Mouse (Mus musculus) gastrocnemius, postnatal 10 days (tissue): ENCODE data around the gene Gm19684. TPM values are rescaled to one million over a fixed set of nuclear protein-coding genes. Genes with fewer than 3 reads are reported as not detected.
"Not testable (repeated sequence)": the region's sequence is repeated elsewhere in the genome, so short reads cannot be mapped to it uniquely, and the experiment has no call there.

Experiments used
- DNase-seq: peaks from one replicate; pipeline ENCODE4 v3.0.0; 2021; ENCODE audit warnings: mixed read lengths
- total RNA-seq, 2 experiments: library from RNA; stranded (reverse); gene quantifications; 2 replicates each; pipeline ENCODE4 v1.2.3; 2021

Gm19684 gene
- total RNA-seq, 2 experiments from 2014 or later, result not detected

DNA sequence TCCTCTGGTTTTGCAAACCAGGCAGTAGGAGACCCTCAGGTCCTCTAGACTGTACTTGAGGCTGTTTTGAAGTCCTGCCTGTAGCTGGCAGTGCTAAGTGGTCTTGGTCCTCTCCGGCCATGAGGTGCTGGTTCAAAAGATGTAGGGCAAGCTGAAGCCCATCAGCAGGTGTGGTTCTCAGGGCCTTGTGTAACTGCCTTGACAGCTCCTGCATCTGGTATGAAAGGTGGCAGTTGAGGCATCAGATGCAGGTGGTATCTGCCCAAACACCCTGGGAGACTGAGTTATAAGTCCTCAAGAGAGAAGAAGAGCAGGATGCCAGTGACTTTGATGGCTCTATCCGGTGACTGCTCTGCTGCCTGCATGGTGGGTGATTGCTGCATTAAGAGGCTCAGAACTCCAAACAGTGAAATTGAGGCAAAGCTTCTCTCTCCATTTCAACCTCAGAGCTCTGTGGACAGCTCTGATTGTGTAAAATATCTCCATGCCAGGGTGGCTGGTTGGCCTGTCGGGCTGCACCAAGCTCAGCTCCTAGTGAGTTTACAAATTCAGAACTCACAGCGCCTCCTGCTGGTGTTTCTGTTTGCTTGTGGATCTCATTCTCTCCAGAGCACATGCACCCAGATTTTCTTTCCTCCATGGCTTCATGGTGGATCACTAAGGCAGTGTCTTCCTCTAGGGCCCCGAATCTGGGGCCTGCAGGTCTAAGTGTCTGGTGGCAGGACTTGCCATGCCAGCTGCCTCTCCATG, 10.2 kb downstream of the Gm19684 start:
- DNase-seq, result no peak

DNA sequence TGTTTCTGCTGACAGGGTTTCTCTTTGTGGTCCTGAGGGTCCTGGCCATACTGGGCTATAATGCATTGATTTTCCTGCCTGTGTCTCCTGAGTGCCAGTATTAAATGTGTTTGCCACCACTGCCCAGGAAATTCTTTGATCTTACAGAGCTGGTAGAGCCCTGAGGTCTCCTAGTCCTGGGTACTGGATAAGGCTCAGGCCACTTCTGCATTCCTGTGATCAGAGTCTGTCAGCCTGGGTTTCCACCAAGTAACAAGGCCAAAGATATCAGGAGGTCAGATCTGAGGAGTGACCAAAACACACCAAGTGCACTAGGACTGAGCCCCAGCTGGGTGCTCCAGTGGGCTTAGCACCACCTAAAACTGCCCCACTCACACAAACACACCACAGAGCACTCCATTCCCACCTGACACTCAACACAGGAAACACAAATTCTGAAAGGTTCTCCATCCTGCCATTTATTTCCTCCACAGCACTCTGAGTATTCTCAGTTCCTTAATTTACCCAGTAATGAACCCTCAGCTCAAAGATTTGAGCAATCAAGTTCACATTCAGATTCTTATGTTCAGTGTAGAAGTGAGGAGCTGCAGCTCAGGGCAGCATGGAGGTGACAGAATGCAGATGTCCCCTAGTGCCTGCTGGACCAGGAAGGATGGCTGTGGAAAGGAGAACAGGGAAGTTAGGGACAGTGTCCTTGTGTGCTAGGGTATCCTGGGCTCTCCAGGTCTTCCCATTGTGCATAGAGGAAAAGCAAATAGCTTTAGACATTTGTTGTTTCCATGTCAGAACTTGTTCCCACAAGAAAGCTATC, 14.1 kb downstream of the Gm19684 start:
- DNase-seq, result not testable (repeated sequence)

DNA sequence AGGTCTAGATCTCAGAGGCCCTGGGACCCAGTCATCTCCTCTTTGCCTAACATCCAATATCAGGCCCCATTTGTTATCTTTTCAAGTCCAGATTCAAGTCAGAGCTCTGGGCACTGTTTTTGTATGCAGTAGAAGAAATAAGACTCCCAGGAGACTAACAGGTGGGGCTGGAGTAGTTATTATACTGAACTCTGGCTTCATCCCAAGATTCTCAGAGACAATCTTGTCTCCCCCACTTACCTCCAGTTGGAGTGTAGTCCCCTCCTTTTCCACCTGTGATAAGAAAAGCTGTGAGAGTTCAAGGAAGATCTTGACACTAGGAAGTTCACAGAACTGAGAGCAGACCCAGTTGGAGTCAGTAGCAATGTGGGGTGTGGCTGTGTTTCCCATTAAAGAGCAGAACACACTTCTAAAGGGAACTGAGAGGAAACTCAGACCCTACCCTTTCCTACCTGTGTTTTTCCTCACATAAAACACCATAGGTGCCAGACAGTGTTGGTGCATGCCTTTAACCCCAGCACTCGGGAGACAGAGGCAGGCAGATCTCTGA, 14.9 kb downstream of the Gm19684 start:
- not testable (repeated sequence) for DNase-seq

DNA sequence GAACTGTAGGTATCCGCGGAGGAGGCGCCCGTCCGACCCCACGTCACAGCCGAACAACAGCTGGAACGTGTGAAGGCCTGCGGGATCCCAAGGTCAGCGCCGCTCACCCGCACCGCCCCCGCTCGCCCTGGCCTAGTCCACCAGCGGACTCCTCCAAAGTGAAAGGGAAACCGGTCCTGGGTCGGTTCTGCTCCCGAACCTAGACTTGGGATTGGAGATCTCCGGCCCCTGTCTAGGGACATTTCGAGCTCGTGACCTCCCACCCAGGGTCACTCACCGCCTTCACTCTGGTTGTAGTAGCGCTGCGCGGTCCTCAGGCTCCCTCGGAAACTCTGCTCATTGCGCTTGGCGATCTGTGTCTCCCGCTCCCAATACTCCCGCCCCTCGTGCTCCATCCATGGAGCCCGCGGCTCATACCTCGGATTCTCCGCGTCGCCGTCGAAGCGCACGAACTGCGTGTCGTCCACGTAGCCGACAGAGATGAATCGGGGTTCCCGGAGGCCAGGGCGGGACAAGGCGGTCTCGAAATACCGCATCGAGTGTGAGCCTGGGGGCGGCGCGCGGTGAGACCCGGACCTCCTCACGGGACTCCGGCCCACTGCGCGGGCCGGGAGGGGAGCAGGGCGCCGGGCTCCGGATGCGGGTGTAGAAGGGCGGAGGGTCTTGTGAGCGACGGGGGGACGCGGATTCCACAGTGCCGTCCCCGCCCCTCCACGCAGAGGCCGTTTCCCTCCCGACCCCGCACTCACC, 23.8 kb downstream of the Gm19684 start:
- DNase-seq, result peak; percentile 25

DNA sequence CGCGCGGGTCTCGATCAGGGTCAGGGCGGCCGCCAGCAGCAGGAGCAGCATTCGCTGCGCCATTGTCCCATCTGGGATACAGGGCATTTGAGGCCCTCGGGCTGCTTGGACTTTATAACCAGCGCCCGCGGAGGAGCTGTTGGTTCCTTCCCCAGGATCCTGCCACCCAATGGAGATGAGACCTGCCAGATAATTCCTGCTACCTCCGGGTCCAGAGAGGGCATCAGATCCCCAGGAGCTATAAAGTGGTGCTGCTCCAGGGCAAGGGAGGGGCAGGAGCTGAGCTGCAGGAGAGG, 24.3 kb downstream of the Gm19684 start:
- DNase-seq, result not testable (repeated sequence)

DNA sequence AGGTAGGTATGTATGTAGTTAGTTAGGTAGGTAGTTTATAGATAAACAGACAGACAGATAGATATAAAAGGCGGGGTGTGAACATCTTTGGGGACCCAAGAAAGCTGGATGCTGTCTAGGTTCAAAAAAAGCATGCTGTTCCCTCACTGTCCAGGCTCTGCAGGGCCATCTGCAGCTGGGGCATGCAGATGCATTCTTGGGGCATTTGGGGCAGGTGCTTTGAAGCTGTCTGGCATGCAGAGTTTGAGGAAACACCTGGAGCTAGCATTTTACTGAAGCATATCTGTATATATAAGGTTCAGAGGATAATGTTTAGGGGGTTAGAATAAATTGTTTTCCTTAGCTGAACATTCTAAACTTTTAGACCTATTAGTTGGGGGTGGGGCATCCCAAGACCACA, 25.5 kb downstream of the Gm19684 start:
- not testable (repeated sequence) for DNase-seq

DNA sequence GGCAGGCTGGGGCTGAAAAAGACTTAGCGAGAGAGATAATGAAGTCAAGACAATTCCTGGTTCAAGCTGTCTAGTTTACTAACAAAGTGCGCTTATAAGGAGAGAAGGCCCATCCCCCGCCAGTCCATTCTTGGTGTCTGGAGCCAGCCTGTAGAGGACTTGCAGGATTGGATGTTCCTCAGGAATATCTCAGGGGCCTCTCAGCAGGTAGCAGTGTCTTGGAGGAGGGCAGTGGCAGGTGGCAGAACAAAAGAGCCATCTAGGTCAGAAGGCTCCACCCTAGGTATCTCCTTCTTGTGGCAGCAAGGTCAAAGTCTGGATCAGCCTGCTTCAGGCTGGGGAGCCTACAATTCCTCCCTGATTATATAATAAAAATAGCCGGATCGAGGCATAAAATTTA, 27.0 kb downstream of the Gm19684 start:
- DNase-seq, result not testable (repeated sequence)

DNA sequence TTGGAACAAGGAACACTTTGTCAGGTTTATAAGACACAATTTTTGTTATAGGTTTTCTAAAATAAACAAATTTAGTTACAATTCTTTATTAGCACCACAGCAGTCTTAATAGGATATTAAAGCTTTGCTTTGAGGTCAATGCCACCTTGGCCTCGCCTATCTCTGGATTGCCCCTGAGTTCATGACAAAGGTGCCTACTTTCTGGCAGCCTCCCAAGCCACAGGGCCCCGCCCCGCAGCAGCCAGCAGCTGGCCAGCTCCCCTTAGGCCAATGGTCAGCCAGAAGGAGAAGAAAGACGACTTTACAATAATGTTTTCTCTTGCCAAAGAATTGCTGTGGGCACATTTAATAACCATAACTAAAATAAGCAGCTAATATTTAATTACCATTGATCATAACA, 29.7 kb downstream of the Gm19684 start:
- not testable (repeated sequence) for DNase-seq

DNA sequence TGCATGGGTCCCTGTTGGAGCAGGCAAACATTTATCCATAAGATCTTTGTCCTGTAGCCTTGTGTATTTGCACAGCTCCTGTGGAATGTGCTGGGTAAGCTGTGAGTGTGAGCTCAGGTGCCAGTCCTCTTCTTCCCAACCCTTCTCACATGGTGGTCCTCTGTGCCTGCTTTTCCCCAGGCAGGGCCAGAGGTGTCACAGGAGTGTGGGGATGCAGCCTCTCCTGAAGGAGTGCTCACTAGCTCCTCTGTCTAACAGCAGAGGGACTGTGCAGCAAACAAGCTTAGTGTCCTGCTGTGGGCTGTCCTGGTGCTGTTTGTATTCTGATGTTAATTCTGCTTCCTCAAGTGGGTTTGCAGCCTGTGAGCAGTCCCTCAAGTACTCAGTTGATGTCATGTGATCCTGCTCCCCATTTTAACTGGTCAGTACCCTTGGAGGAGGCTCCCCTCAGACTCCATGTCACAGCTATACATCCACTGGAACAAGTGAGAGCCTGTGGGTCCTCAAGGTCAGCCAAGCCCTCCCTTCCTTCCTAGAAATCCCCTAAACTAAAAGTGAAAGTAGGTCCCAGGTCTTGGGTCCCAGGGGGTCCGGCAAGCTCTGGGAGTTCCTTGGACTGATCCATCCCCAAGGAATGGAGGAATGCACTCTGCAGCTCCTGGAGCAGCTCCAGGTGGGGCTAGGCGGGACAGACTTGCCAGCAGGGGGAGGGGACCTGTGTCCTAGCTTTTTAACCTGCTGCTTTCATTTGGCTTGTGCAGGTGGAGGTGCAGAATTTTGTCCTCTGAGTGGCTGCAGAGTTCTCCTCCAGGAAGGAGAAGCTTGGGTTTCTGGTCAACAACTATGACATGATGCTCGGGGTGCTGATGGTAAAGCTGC, 33.0 kb downstream of the Gm19684 start:
- no peak for DNase-seq

DNA sequence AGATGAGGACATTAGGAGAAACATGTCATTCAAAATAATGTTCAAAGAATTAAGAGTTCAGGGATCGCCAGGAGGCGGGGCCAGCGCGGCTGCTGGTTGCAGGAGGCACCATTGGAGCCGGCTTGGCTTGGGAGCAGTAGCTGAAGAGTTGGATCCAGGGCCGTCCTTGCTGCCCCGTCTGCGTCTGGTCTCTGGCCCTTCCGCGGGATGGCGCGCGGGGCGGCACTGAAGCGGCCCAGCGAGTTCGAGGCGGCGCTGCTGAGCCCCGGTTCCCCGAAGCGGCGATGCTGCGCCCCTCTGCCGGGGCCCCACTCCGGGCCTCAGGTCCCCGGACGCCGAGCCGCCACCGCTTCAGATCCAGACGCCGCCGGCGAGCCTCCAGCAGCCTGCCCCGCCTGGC, 36.3 kb downstream of the Gm19684 start:
- DNase-seq, result not testable (repeated sequence)

DNA sequence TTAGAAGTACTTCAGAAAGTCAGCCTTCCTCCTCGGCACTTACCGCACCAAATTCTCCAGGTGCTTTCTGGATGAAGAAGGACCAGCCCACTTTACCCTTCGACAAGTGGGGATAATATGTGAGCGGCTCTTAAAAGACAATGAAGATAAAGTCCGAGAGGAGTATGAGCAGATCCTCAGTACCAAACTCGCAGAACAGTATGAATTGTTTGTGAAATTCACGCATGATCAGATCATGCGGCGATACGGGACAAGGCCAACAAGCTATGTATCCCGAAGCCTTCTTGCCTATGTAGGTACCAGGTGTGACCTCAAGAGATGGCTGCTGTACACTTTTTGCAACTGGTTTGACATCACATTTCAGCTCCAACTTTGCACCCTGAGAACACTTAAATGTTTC, 36.8 kb downstream of the Gm19684 start:
- DNase-seq, result not testable (repeated sequence)

DNA sequence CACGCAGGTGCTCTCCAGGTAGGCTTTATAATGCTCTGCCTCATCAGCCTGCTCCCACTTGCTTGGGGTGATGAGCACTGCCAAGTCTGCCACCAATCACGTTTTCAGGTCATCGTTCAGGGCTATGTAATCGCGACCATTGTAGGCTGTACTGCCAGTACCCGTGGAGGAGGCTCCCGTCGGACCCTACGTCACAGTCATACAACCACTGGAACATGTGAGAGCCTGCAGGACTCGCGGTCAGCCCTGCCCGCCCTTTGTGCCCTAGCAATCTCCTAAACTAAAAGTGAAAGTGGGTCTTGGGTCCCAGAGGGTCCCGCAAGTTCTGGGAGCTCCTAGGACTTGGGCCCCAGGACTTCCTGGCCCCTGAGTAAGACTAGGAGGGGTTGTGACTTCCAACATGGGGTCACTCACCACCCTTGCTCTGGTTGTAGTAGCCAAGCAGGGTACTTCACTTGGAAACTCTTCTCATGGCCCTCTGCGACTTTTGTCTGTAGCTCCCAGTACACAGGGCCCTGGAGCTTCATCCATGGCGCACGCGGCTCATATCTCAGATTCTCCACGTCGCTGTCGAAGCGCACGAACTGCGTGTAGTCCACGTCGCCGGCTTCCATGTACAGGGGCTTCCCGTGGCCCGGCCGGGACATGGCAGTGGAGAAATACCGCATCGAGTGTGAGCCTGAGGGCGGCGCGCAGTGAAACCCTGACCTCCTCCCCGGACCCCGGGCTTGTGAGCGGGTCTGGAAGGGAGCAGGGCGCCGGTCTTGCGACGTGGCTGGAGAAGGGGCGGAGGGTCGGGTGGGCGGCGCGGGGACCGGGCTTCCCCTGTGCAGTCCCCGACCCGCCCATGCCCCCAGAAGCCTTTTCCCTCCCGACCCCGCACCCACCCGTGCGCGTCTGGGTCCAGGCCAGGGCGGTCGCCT, 39.9 kb downstream of the Gm19684 start:
- DNase-seq, result no peak

DNA sequence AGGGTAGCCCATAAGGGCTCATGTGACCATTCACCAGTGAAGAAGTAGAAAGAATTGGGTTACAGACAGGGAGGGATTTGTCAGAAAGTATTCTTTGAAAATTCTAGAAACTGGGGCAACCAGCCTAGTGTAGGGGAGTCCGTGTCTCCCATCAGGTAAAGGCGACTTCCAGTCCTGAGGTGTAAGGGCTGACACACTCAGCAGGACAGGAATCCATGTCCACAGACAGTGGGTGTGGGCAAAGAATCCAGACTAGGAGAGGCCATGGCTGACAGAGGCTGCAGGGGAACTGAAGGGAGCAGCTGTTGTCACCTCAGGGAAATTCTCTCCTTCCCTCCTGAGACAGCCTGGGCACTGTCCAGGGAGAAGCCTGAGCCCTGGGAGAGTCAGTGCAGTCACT, 45.4 kb downstream of the Gm19684 start:
- not testable (repeated sequence) for DNase-seq

DNA sequence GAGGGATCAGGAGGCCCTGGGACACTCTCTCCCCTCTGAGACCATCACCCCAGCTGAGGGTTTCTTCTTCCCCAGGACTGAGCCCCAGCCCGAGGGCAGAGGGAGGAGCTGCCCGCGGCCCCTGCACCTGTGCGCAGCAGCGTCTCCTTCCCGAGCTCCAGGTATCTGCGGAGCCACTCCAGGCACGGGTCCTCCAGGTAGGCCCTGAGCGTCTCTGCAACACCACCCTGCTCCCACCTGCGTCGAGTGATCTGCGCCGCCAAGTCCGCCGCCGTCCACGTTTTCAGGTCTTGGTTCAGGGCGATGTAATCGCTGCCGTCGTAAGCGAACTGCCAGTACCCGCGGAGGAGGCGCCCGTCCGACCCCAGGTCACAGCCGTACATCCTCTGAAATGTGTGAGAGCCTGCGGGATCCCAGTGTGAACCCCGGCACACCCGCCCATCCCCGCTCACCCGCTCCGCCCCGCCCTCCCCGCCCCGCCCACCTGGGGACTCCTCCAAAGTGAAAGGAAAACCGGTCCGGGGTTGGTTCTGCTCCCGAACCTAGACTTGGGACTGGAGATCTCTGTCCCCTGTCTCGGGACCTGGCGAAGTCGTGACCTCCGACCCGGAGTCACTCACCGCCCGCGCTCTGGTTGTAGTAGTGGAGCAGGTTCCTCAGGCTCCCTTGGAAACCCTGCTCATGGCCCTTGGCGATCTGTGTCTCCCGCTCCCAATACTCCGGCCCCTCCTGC, 46.0 kb downstream of the Gm19684 start:
- DNase-seq, result no peak

DNA sequence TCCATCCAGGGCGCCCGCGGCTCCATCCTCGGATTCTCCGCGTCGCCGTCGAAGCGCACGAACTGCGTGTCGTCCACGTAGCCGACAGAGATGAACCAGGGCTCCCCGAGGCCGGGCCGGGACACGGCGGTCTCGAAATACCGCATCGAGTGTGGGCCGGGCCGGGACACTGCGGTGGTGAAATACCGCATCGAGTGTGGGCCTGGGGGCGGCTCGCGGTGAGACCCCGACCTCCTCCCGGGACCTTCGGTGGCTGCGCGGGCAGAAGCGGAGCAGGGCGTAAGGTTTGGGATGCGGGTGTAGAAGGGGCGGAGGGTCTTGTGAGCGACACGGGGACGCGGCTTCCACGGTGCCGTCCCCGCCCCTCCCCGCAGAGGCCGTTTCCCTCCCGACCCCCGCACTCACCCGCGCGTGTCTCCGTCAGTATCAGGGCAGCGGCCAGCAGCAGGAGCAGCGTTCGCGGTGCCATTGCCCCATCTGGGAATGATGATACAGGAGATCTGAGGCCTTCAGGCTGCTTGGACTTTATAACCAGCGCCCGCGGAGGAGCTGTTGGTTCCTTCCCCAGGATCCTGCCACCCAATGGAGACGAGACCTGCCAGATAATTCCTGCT, 46.7 kb downstream of the Gm19684 start, which contains the start of gene Gm8909:
Gene Gm8909 (minus strand): TSS at position 499 of the 614 bp plus-strand sequence.
- no peak for DNase-seq

DNA sequence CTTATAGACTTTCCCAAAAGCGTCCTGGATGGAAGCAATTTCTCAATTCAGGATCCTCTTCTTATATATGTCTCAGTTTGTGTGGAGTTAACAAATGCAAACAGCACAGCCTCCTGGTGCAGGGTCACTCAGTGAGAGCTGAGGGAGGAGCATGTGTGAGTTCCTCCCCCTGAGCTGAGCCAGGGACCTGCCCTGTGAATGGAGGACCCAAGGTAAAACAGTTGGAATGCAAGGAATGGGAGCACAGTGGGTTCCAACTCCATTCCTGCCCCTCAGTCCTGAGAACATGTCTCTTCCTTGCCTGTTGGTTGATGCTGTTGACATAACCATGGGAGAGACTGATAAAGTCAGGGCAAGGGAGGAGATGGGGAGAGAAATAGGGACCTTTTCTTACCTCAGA, 47.6 kb downstream of the Gm19684 start:
- DNase-seq, result not testable (repeated sequence)

DNA sequence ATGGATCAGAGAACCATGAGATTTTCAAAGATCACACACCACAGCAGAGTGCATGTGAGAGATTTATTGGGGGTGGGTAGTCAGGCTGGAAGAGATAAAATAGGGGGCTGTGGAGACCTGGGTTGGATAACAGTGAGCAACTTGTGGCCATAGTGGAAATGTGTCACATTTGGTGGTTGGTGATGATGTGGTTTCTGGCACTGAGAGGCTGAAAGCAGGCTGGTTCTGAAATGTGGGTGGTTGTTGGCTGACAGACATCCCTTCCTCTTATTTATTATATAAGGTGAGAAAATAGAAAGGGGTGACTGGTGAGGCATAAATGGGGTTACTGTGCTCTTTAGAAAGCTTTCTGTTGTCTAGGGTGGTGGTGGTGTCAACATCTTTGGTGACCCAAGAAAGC, 48.3 kb downstream of the Gm19684 start:
- no peak for DNase-seq

DNA sequence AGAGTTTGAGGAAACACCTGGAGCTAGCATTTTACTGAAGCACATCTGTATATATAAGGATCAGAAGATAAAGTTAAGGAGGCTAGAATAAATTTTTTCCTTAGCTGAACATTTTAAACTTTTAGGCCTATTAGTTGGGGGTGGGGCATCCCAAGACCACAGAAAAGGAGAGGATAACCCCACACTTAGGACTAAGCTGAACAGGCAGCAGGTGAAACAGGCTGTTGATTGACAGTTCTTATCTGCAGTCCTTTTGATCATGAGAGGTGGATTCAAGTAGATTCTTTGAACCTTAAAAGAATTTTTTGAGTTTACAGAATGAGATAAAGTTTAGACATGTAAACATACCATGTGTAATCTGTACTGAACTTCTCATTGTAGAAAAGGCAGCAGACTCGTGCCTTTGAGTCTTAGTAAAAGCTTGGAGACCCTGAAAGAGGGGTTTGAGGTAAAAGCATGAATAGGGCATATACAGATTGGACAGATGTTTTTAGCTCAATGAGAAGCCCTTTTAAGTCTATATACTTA, 48.9 kb downstream of the Gm19684 start:
- no peak for DNase-seq

DNA sequence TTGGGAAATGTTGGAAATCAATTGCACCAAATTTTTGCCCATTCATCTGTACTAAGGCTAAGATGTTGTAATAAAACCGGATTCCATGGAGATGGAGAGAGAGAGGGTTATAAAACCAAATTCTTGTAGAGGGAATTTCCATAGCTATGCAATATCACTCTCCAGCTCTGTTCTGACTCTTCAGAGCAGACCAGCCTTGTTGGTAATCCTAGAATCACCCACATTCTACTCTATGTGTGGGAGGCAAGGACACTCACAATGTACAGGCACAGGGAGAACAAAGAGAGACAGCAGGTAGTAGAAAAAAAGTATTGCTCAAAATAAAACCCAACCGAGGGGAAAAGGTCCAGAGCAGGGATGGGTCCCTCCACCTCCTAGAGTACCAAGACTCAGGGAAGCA, 54.7 kb downstream of the Gm19684 start:
- not testable (repeated sequence) for DNase-seq
